31 mouse cellular contexts compared by ENCODE assay signal in genomic region chr7:51739590-51739989, GRCm38 (mm10).
DNase-seq lines count a peak whose midpoint lies in the region; ATAC-seq and TF ChIP-seq lines count a peak whose summit lies in the region.
"Had no signal": no experiment of that assay in that cellular context is flagged by ENCODE, and none has a peak within 500 bp of the region (broad histone marks: within the 10 kb centered on the region; RNA-seq: fewer than 3 reads in every experiment).

No protein-coding gene starts in this region.

- intact Hi-C loops in gastrocnemius, postnatal 14 days (cut with DNase I; ENCODE audit: low total_unique reads) = no loop called here

- H3K4me2 ChIP-seq in forebrain, embryonic 13.5 days = no peak overlapping the region
- no peak overlapping the region for H3K4me2 ChIP-seq in forebrain, embryonic 11.5 days (ENCODE audit: low read depth, low read length, severe bottlenecking)
- no peak overlapping the region for H3K4me2 ChIP-seq in hindbrain, embryonic 15.5 days
- no peak overlapping the region for H3K4me2 ChIP-seq in hindbrain, postnatal 0 days (ENCODE audit: low read depth, low read length)
- H3K4me2 ChIP-seq in midbrain, embryonic 13.5 days (replicated peaks) = no peak overlapping the region
- H3K4me2 ChIP-seq in neural tube, embryonic 13.5 days = no peak overlapping the region
- H3K4me2 ChIP-seq: embryonic facial prominence, embryonic 12.5 days; heart, embryonic 13.5 days; intestine, embryonic 15.5 days; limb, embryonic 13.5 days; liver, embryonic 13.5 days; stomach, embryonic 15.5 days had no signal

- H3K9ac ChIP-seq in forebrain, embryonic 13.5 days = no peak overlapping the region
- no peak overlapping the region for H3K9ac ChIP-seq in forebrain, embryonic 11.5 days (ENCODE audit: low read length)
- no peak overlapping the region for H3K9ac ChIP-seq in hindbrain, embryonic 15.5 days
- no peak overlapping the region for H3K9ac ChIP-seq in hindbrain, postnatal 0 days (replicated peaks; ENCODE audit: low read length)
- no peak overlapping the region for H3K9ac ChIP-seq in midbrain, embryonic 13.5 days (replicated peaks)
- no peak overlapping the region for H3K9ac ChIP-seq in neural tube, embryonic 13.5 days
- H3K9ac ChIP-seq: embryonic facial prominence, embryonic 12.5 days; heart, embryonic 13.5 days; intestine, embryonic 15.5 days; limb, embryonic 13.5 days; liver, embryonic 13.5 days; stomach, embryonic 15.5 days had no signal

- no peaks in the 10 kb centered on the region for H3K4me1 ChIP-seq in forebrain, embryonic 13.5 days
- H3K4me1 ChIP-seq in forebrain, embryonic 11.5 days (replicated peaks; ENCODE audit: control insufficient read depth, insufficient read depth, low read length) = no peaks in the 10 kb centered on the region
- H3K4me1 ChIP-seq in hindbrain, embryonic 15.5 days (replicated peaks) = peaks cover 12% of the 10 kb centered on the region; the same call in 1 of the 2 replicates
- H3K4me1 ChIP-seq in hindbrain, postnatal 0 days (ENCODE audit: insufficient read depth, low read length) = no peaks in the 10 kb centered on the region
- H3K4me1 ChIP-seq in midbrain, embryonic 13.5 days (replicated peaks) = peaks cover 22% of the 10 kb centered on the region
- H3K4me1 ChIP-seq in neural tube, embryonic 13.5 days (replicated peaks) = peaks cover 29% of the 10 kb centered on the region
- H3K4me1 ChIP-seq: embryonic facial prominence, embryonic 12.5 days; heart, embryonic 13.5 days; intestine, embryonic 15.5 days; liver, embryonic 13.5 days; stomach, embryonic 15.5 days had no signal

- ATAC-seq in forebrain, embryonic 13.5 days = 0 out of 2 replicates have a peak, but pooled peaks have one; percentile 24
- ATAC-seq in forebrain, embryonic 11.5 days (replicated peaks; ENCODE audit: low FRiP score) = no peak
- ATAC-seq in hindbrain, embryonic 15.5 days (ENCODE audit: low FRiP score, low read depth) = 0 out of 2 replicates have a peak, but pooled peaks have one; percentile 16
- ATAC-seq in hindbrain, postnatal 0 days = no peak
- ATAC-seq in midbrain, embryonic 13.5 days = peak; percentile 47; the same call in 1 of the 2 replicates
- peak; percentile 37; the same call in 1 of the 2 replicates for ATAC-seq in neural tube, embryonic 13.5 days (ENCODE audit: low read depth)
- ATAC-seq: intestine, embryonic 15.5 days; lung, postnatal 0 days; Patski had no signal

- H3K27ac ChIP-seq in forebrain, embryonic 13.5 days = 0 out of 2 replicates have a peak overlapping the region, but pooled peaks have one; percentile 27
- no peak overlapping the region for H3K27ac ChIP-seq in forebrain, embryonic 11.5 days (ENCODE audit: low read depth, low read length)
- H3K27ac ChIP-seq in hindbrain, embryonic 15.5 days (replicated peaks) = peak overlapping the region; percentile 44
- H3K27ac ChIP-seq in hindbrain, postnatal 0 days = no peak overlapping the region
- peak overlapping the region; percentile 78 for H3K27ac ChIP-seq in midbrain, embryonic 13.5 days
- peak overlapping the region; percentile 85 for H3K27ac ChIP-seq in neural tube, embryonic 13.5 days (replicated peaks)
- H3K27ac ChIP-seq: embryonic facial prominence, embryonic 12.5 days; gastrocnemius, adult 2 months; heart, embryonic 13.5 days; intestine, embryonic 15.5 days; layer of hippocampus, adult 2 months; limb, embryonic 13.5 days; liver, embryonic 13.5 days; stomach, embryonic 15.5 days had no signal

- WGBS in forebrain, embryonic 13.5 days = 61% methylated on average over 5 of the region's 5 CpGs
- WGBS in forebrain, embryonic 11.5 days = 83% methylated on average over 5 of the region's 5 CpGs
- 41% methylated on average over 5 of the region's 5 CpGs for WGBS in hindbrain, embryonic 15.5 days
- WGBS in hindbrain, postnatal 0 days = 55% methylated on average over 5 of the region's 5 CpGs
- 38% methylated on average over 5 of the region's 5 CpGs for WGBS in midbrain, embryonic 13.5 days
- whole genome bisulfite sequencing in neural tube, embryonic 13.5 days = 44% methylated on average over 5 of the region's 5 CpGs

- TF ChIP-seq CTCF in hindbrain, postnatal 0 days (IDR thresholded peaks at IDR 0.05; ENCODE audit: low read depth) = no peak

- no peaks in the 10 kb centered on the region for H3K27me3 ChIP-seq in forebrain, embryonic 13.5 days
- H3K27me3 ChIP-seq in forebrain, embryonic 11.5 days (ENCODE audit: control insufficient read depth, insufficient read depth, low read length) = no peaks in the 10 kb centered on the region
- H3K27me3 ChIP-seq in hindbrain, embryonic 15.5 days = no peaks in the 10 kb centered on the region
- H3K27me3 ChIP-seq in hindbrain, postnatal 0 days (ENCODE audit: insufficient read depth, low read length) = no peaks in the 10 kb centered on the region
- H3K27me3 ChIP-seq in midbrain, embryonic 13.5 days = no peaks in the 10 kb centered on the region
- no peaks in the 10 kb centered on the region for H3K27me3 ChIP-seq in neural tube, embryonic 13.5 days
- H3K27me3 ChIP-seq: embryonic facial prominence, embryonic 12.5 days; heart, embryonic 13.5 days; intestine, embryonic 15.5 days; limb, embryonic 13.5 days; liver, embryonic 13.5 days; megakaryocyte, embryonic 14.5 days; Patski; stomach, embryonic 15.5 days had no signal

- no peak for DNase-seq in forebrain, embryonic 11.5 days (ENCODE audit: low spot score)
- DNase-seq in hindbrain, postnatal 0 days (ENCODE audit: low spot score) = no peak
- no peak for DNase-seq in gastrocnemius, postnatal 14 days
- no peak for DNase-seq in thymus, postnatal 10 days (ENCODE audit: low spot score in 2 of 2)
- DNase-seq: adrenal gland, postnatal 10 days; cerebellum, adult 11 months; cerebellum, adult 9-10 months; cerebellum, postnatal 36 days; embryo, embryonic 11 days; gastrocnemius, adult 2 months; heart, postnatal 10 days; kidney, adult 2 months; kidney, postnatal 36 days; liver, embryonic 13.5 days; lung, adult 18-20 months; lung, postnatal 4 days; right cerebral cortex, postnatal 25 days; thymus, postnatal 14 days had no signal

- H3K4me3 ChIP-seq in forebrain, embryonic 13.5 days = no peak overlapping the region
- H3K4me3 ChIP-seq in forebrain, embryonic 11.5 days (ENCODE audit: low read depth, low read length) = no peak overlapping the region
- H3K4me3 ChIP-seq in hindbrain, embryonic 15.5 days = no peak overlapping the region
- no peak overlapping the region for H3K4me3 ChIP-seq in hindbrain, postnatal 0 days (ENCODE audit: low read length)
- no peak overlapping the region for H3K4me3 ChIP-seq in midbrain, embryonic 13.5 days (replicated peaks)
- H3K4me3 ChIP-seq in neural tube, embryonic 13.5 days = no peak overlapping the region
- H3K4me3 ChIP-seq: embryonic facial prominence, embryonic 12.5 days; gastrocnemius, adult 2 months; heart, embryonic 13.5 days; intestine, embryonic 15.5 days; layer of hippocampus, adult 2 months; limb, embryonic 13.5 days; liver, embryonic 13.5 days; megakaryocyte, embryonic 14.5 days; stomach, embryonic 15.5 days had no signal

- no peaks in the 10 kb centered on the region for H3K36me3 ChIP-seq in forebrain, embryonic 13.5 days (ENCODE audit: poor library complexity, severe bottlenecking)
- H3K36me3 ChIP-seq in forebrain, embryonic 11.5 days (ENCODE audit: control insufficient read depth, insufficient read depth, low read length) = no peaks in the 10 kb centered on the region
- H3K36me3 ChIP-seq in hindbrain, embryonic 15.5 days = no peaks in the 10 kb centered on the region
- H3K36me3 ChIP-seq in hindbrain, postnatal 0 days (ENCODE audit: insufficient read depth, low read length) = no peaks in the 10 kb centered on the region
- H3K36me3 ChIP-seq in midbrain, embryonic 13.5 days = no peaks in the 10 kb centered on the region
- no peaks in the 10 kb centered on the region for H3K36me3 ChIP-seq in neural tube, embryonic 13.5 days
- H3K36me3 ChIP-seq: embryonic facial prominence, embryonic 12.5 days; heart, embryonic 13.5 days; intestine, embryonic 15.5 days; limb, embryonic 13.5 days; liver, embryonic 13.5 days; stomach, embryonic 15.5 days had no signal

- H3K9me3 ChIP-seq in forebrain, embryonic 13.5 days (replicated peaks) = no peaks in the 10 kb centered on the region
- no peaks in the 10 kb centered on the region for H3K9me3 ChIP-seq in forebrain, embryonic 11.5 days (ENCODE audit: control insufficient read depth, low read length)
- no peaks in the 10 kb centered on the region for H3K9me3 ChIP-seq in hindbrain, embryonic 15.5 days
- no peaks in the 10 kb centered on the region for H3K9me3 ChIP-seq in hindbrain, postnatal 0 days (ENCODE audit: low read length)
- H3K9me3 ChIP-seq in midbrain, embryonic 13.5 days = no peaks in the 10 kb centered on the region
- no peaks in the 10 kb centered on the region for H3K9me3 ChIP-seq in neural tube, embryonic 13.5 days
- H3K9me3 ChIP-seq: embryonic facial prominence, embryonic 12.5 days; heart, embryonic 13.5 days; intestine, embryonic 15.5 days; limb, embryonic 13.5 days; liver, embryonic 13.5 days; megakaryocyte, embryonic 14.5 days; stomach, embryonic 15.5 days had no signal

Comparison
In these comparisons a context has a peak if more than half of its experiments do, and no peak if none do; other contexts are left out.
1. ATAC-seq: peak in forebrain, embryonic 13.5 days (single experiment), hindbrain, embryonic 15.5 days (single experiment), midbrain, embryonic 13.5 days (single experiment) and neural tube, embryonic 13.5 days (single experiment); none in forebrain, embryonic 11.5 days (single experiment) and hindbrain, postnatal 0 days (single experiment).
2. H3K27ac ChIP-seq: peak in forebrain, embryonic 13.5 days (single experiment), hindbrain, embryonic 15.5 days (single experiment), midbrain, embryonic 13.5 days (single experiment) and neural tube, embryonic 13.5 days (single experiment); none in forebrain, embryonic 11.5 days (single experiment) and hindbrain, postnatal 0 days (single experiment).